Mouse (Mus musculus) CH12.LX (cell line): Measurements from ENCODE around the gene Dlgap1. TPM values are rescaled to one million over a fixed set of nuclear protein-coding genes. Genes with fewer than 3 reads are reported as not detected.

ENCODE experiments used
- DNase-seq: peaks from one replicate; pipeline ENCODE4 v3.0.0-alpha.2; 2013; ENCODE audit errors: extremely low read depth
- H3K27ac ChIP-seq: 2 replicates; pipeline ENCODE4 v1.5.1; 2012; ENCODE audit warnings: low read depth, mild to moderate bottlenecking, control low read depth, moderate library complexity; ENCODE audit not compliant: insufficient read depth
- H3K27me3 ChIP-seq: replicated peaks from 2 replicates; pipeline ENCODE3; 2012; ENCODE audit warnings: inconsistent platforms
- H3K36me3 ChIP-seq, 2 experiments: replicated peaks in 1 of 2; 2 replicates each; pipeline versions ENCODE3 to v1.6.1; 2012; ENCODE audit warnings: inconsistent platforms in 1 of 2, low read length in 1 of 2, mild to moderate bottlenecking in 1 of 2, mixed read lengths in 1 of 2, moderate library complexity in 1 of 2; ENCODE audit not compliant: control insufficient read depth in 1 of 2, insufficient read depth in 1 of 2
- H3K4me1 ChIP-seq, 2 experiments: 2 replicates each; pipeline ENCODE4 v1.6.1; 2012; ENCODE audit warnings: inconsistent platforms in 1 of 2, moderate library complexity in 1 of 2; ENCODE audit not compliant: insufficient read depth in 2 of 2, control insufficient read depth in 1 of 2
- H3K4me2 ChIP-seq: 2 replicates; pipeline ENCODE4 v1.6.1; 2012; ENCODE audit warnings: low read depth, mild to moderate bottlenecking, control low read depth; ENCODE audit not compliant: poor library complexity, insufficient read depth, severe bottlenecking
- H3K4me3 ChIP-seq, 3 experiments: fragments of 150-350 bp in 1 of 3; sonication (generic) in 1 of 3; replicated peaks in 1 of 3; 2 replicates each; pipeline versions ENCODE3 to v1.5.1; 2011 to 2012; ENCODE audit warnings: low read depth in 2 of 3, low read length in 2 of 3, mild to moderate bottlenecking in 2 of 3, moderate library complexity in 2 of 3, control low read depth in 1 of 3, improper control_type of control experiment in 1 of 3, inconsistent platforms in 1 of 3, mixed read lengths in 1 of 3; ENCODE audit not compliant: poor library complexity in 1 of 3
- H3K79me2 ChIP-seq: replicated peaks from 2 replicates; pipeline ENCODE4 v1.6.1; 2012; ENCODE audit warnings: mild to moderate bottlenecking, moderate library complexity; ENCODE audit not compliant: control insufficient read depth, poor library complexity, insufficient read depth, severe bottlenecking; ENCODE audit errors: extremely low read depth
- H3K9ac ChIP-seq: 2 replicates; pipeline ENCODE4 v1.6.1; 2012; ENCODE audit warnings: low read depth, mild to moderate bottlenecking, control low read depth, moderate library complexity; ENCODE audit not compliant: insufficient read depth
- H3K9me3 ChIP-seq: replicated peaks from 2 replicates; pipeline ENCODE3; 2012; ENCODE audit warnings: low read length, inconsistent platforms, mixed read lengths
- GABPA ChIP-seq: IDR thresholded peaks from 2 replicates; pipeline ENCODE4 v1.6.1; 2012; ENCODE audit warnings: low read depth, low read length, improper control_type of control experiment, inconsistent platforms; ENCODE audit not compliant: insufficient replicate concordance
- IRF4 ChIP-seq: IDR thresholded peaks from 2 replicates; pipeline ENCODE4 v1.6.1; 2014; ENCODE audit warnings: low read depth, mild to moderate bottlenecking, inconsistent platforms, low read length, improper control_type of control experiment
- JUN ChIP-seq: IDR thresholded peaks from 2 replicates; pipeline ENCODE4 v1.6.1; 2011; ENCODE audit warnings: low read depth, mild to moderate bottlenecking, low read length, improper control_type of control experiment, moderate library complexity; ENCODE audit not compliant: insufficient read depth
- KAT2A ChIP-seq: IDR thresholded peaks from 2 replicates; pipeline ENCODE4 v1.6.1; 2012; ENCODE audit warnings: low read length, improper control_type of control experiment, inconsistent platforms; ENCODE audit not compliant: insufficient replicate concordance
- MAX ChIP-seq: IDR thresholded peaks from 2 replicates; pipeline ENCODE4 v1.6.1; 2011; ENCODE audit warnings: low read length, improper control_type of control experiment
- MYC ChIP-seq: IDR thresholded peaks from 2 replicates; pipeline ENCODE4 v1.6.1; 2011; ENCODE audit warnings: low read depth, mild to moderate bottlenecking, improper control_type of control experiment, low read length
- NRF1 ChIP-seq: IDR thresholded peaks from 2 replicates; pipeline ENCODE4 v1.6.1; 2014; ENCODE audit warnings: low read depth, mild to moderate bottlenecking, inconsistent platforms, low read length, improper control_type of control experiment, moderate library complexity
- POLR2AphosphoS2 ChIP-seq: IDR thresholded peaks from 2 replicates; pipeline ENCODE4 v1.6.1; 2011; ENCODE audit warnings: low read depth, low read length, improper control_type of control experiment
- RAD21 ChIP-seq: IDR thresholded peaks from 2 replicates; pipeline ENCODE4 v1.6.1; 2011; ENCODE audit warnings: low read depth, mild to moderate bottlenecking, low read length, improper control_type of control experiment, moderate library complexity
- SIN3A ChIP-seq: IDR thresholded peaks from 2 replicates; pipeline ENCODE4 v1.6.1; 2012; ENCODE audit warnings: low read length, improper control_type of control experiment, inconsistent platforms
- TCF12 ChIP-seq: IDR thresholded peaks from 2 replicates; pipeline ENCODE4 v1.6.1; 2014; ENCODE audit warnings: low read depth, mild to moderate bottlenecking, inconsistent platforms, low read length, improper control_type of control experiment
- USF2 ChIP-seq: conservative IDR thresholded peaks from 2 replicates; pipeline ENCODE4 v1.6.1; 2011; ENCODE audit warnings: low read depth, low read length, improper control_type of control experiment
- ZC3H11A ChIP-seq: IDR thresholded peaks from 2 replicates; pipeline ENCODE4 v1.6.1; 2012; ENCODE audit warnings: low read depth, mild to moderate bottlenecking, inconsistent platforms, low read length, improper control_type of control experiment
- ZKSCAN1 ChIP-seq: IDR thresholded peaks from 2 replicates; pipeline ENCODE4 v1.6.1; 2012; ENCODE audit warnings: low read depth, inconsistent platforms, low read length, improper control_type of control experiment, borderline replicate concordance
- dilution Hi-C: fragments of 300-500 bp; cut with MboI; formaldehyde crosslinking; loops from 2 replicates; pipeline ENCODE4 v1.14.3; 2020; ENCODE audit warnings: low sequenced_read_pairs; ENCODE audit not compliant: extremely low pct_unique_long_range_greater_than_20kb, extremely low pct_ligation_motif_present
- in situ Hi-C: fragments of 300-500 bp; cut with MboI; formaldehyde crosslinking; loops from 3 replicates; pipeline ENCODE4 v1.14.3; 2019; ENCODE audit warnings: low sequenced_read_pairs, low pct_ligation_motif_present, low pct_unique_long_range_greater_than_20kb, mixed read lengths
- polyA plus RNA-seq: library from polyadenylated mRNA; unstranded; fragments of >175 nt; gene quantifications from 2 replicates; pipeline ENCODE4 v1.2.1, GENCODE M21; 2012; ENCODE audit warnings: low read depth; ENCODE audit not compliant: insufficient read length
- total RNA-seq, 2 experiments: library from RNA; depleted of rRNA; stranded (reverse); fragments of 300-350 nt in 1 of 2; fragments of >200 nt in 1 of 2; gene quantifications; 2 replicates each; pipeline ENCODE4 v1.2.3; 2012 to 2014

Dlgap1 gene
- total and polyA plus RNA-seq, 3 experiments, result 0.51 to 2.7 (median 1.2) TPM

DNA sequence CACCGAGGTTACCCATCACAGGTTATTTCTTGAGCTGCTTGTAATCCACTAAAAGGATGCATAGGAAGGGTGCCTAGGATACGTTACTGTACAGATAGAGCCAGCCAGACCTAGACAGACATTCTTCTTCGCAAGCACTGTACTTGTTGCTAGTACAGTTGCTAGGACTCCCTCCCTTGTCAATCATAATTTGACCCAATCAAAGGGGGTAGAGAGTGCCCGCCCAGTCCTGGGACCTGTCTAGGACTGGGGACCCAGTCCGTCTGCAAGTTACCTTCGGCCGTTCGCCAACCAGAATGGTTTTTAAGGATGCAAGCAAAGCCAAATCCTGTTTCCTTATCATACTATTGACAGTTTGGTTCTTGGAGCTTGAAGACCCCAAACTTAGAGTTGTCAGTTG, 895.2 kb downstream of the Dlgap1 start:
- dilution Hi-C loops (no loop called here), in situ Hi-C loops (no loop called here)
- DNase-seq, result no peak
- H3K4me3 ChIP-seq, result no peak overlapping the region
- no peak overlapping the region for H3K9ac ChIP-seq
- H3K4me1 ChIP-seq, result peaks cover 10 to 23% of the 10 kb centered on the region in 2 experiments
- H3K27me3 ChIP-seq, result no peaks in the 10 kb centered on the region
- peaks cover 35 to 74% of the 10 kb centered on the region in 2 experiments for H3K36me3 ChIP-seq
- no peak overlapping the region for H3K4me2 ChIP-seq
- no peak overlapping the region for H3K27ac ChIP-seq
- peaks cover 9% of the 10 kb centered on the region for H3K9me3 ChIP-seq
- TF ChIP-seq RAD21 (no peak), KAT2A (no peak), SIN3A (no peak), MAX (no peak), POLR2AphosphoS2 (no peak), GABPA (no peak), USF2 (no peak)
- H3K79me2 ChIP-seq, result no peaks in the 10 kb centered on the region; the same call in none of the 2 replicates

DNA sequence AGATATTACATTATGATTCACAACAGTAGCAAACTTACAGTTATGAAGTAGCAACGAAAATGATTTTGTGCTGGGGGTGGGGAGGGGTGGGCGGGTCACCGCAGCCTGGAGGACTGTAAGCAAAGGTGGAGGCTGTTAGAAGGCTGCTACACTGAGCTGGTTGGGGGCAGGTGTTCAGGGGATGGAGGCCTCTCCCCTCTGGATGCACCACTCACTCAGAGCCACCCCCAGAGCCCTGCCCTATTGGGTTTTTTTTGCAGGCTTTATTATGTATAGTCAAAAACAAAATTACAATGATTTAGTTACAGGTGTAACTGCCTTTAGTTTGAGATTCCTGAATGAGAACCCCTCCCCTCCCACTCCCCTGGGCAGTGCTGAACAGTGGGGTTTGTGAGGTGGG, 895.8 kb downstream of the Dlgap1 start:
- Histone ChIP-seq H3K9me3 (peaks cover 9% of the 10 kb centered on the region), H3K27ac (no peak overlapping the region), H3K4me3 (no peak overlapping the region), H3K36me3 (peaks cover 35 to 71% of the 10 kb centered on the region in 2 experiments), H3K9ac (no peak overlapping the region), H3K4me2 (no peak overlapping the region), H3K27me3 (no peaks in the 10 kb centered on the region), H3K4me1 (peaks cover 13 to 28% of the 10 kb centered on the region in 2 experiments), H3K79me2 (no peaks in the 10 kb centered on the region; the same call in none of the 2 replicates)
- no peak for TF ChIP-seq ZKSCAN1
- TF ChIP-seq MYC, result no peak
- no peak for TF ChIP-seq TCF12
- no peak for TF ChIP-seq POLR2AphosphoS2
- no peak for TF ChIP-seq ZC3H11A
- no peak for TF ChIP-seq IRF4
- TF ChIP-seq NRF1, result no peak
- TF ChIP-seq JUN, result no peak
- no peak for TF ChIP-seq GABPA
- no peak for TF ChIP-seq MAX
- in situ Hi-C loops, result no loop called here
- dilution Hi-C loops, result no loop called here
- no peak for DNase-seq
